Mouse (Mus musculus) gonadal fat pad, adult 2 months (tissue): ENCODE measurements around the gene Ptpn22. TPM values are rescaled to one million over a fixed set of nuclear protein-coding genes. Genes with fewer than 3 reads are reported as not detected.

Experiments used
- DNase-seq: peaks from one replicate; pipeline ENCODE4 v3.0.0-alpha.2; 2012; ENCODE audit warnings: low read depth
- polyA plus RNA-seq: library from polyadenylated mRNA; depleted of rRNA; stranded (reverse); fragments of >200 nt; gene quantifications from 2 replicates; pipeline ENCODE4 v1.2.3, GENCODE M21; 2012; rRNA removed

The Ptpn22 gene
- polyA plus RNA-seq, 1 experiment = 30.1 TPM

DNA sequence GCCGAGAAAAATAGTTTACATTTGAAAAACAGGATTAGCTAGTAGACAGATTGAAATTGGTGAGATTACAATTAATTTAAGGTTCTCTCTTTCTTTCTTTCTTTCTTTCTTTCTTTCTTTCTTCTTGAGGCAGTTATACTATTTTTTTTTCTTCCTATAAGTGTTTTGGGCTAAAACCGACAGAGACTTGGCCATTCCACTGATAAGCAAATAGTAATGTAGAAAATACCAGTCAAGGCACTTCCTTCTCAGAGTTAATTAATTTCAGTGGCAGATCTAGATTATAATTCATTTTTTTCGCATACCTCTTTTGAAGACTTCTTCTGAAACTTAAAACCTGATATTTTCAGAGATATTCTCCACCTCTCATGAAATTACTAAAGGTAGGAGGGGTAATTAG lies 65.7 kb downstream of the Ptpn22 start:
- DNase-seq = no peak

DNA sequence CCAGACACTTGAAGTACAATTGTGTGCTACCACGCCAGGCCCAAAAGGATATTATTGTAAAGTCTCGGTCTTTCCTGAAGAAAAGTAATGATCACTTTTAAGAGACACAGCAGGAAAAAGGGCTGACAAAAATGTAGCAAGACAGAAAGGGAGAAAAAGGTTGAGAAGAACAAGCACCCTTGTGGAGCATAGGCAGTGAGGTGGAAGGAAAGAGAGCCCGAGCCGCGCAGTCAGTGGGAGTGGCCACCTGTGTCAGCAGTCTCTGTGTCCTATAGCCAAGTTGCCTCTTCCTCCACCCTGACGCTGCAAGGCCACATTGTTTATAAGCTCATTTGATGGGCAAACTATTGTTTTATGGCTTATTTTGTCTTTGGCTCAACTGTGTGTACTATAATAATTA lies 67.9 kb downstream of the Ptpn22 start:
- DNase-seq = no peak

DNA sequence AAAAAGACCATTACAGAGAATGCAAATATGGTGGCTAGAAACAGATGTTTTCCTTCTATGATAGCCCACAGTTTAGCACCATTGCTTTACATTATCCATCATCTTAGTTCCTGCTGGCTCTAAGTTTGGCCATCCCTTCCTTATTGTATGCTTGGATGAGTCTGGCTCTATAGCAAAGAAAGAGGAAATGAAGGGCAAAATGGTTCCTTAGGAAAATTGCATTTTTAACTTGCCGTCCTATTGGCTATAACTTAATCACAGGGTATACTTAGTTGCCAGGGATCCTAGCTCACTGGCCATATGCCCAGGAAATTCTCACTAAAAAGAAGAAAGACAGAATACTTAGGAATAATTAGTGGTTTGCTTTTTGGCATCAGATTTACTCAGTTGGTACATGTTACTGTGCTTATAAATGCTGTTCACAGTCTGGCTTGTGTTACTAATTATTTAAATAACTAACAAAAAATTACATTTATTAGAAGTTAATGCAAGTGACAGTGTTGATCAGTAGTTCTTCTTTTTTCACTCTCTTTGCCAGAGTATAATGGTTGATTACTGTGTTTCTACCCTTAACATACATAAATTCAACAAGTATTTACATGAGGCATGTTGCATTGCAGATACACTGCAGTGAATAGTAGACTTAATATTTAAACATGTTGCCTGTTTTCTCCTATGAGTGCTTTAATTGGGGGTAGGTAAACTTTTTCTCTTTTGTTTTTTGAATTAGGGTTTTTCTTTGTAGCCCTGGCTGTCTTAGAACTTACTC lies 85.4 kb downstream of the Ptpn22 start:
- DNase-seq = no peak

- DNase-seq = no peak
Observed at GRCm38 (mm10) chr3:103948666-103949065, 89.1 kb downstream of the Ptpn22 start.

DNA sequence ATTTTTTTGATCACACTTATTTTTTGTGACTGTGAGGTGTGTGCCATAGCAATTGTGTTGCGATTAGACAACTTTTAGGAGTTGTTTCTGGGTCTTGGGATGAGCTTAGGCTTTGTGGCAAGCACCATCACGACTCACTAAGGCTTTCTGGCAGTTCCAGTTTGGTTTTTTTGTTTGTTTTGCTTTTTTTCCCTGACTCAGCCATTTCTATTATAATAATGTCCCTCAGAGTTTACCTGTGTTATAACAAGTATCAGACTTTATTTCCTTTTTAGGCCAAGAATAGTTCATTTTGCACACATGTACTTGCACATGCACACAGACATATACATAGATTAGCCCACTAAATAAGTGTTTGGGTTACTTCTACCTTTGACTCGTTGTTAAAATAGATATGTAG lies 101.0 kb downstream of the Ptpn22 start:
- DNase-seq = no peak

Other genes starting within 250 kb of the Ptpn22 start
- gene Atg4a-ps, start 213.7 kb upstream of the Ptpn22 start, polyA plus RNA-seq = 0.76 and 0.90 TPM in 2 replicates
- gene Olfml3, start 121.8 kb upstream of the Ptpn22 start, polyA plus RNA-seq = 29.4 and 30.5 TPM in 2 replicates
- not detected in 2 replicates for gene Gm10964, start 120.4 kb upstream of the Ptpn22 start, polyA plus RNA-seq
- gene Hipk1, start 68.2 kb upstream of the Ptpn22 start, polyA plus RNA-seq = 63.1 and 88.4 TPM in 2 replicates
- 12.7 and 17.2 TPM in 2 replicates for gene Dclre1b, start 50.4 kb upstream of the Ptpn22 start, polyA plus RNA-seq
- gene Ap4b1, start 50.3 kb upstream of the Ptpn22 start, polyA plus RNA-seq = 16.7 and 21.6 TPM in 2 replicates
- 0.72 and 0.74 TPM in 2 replicates for gene Gm43064, start 50.2 kb upstream of the Ptpn22 start, polyA plus RNA-seq
- 101 and 104 TPM in 2 replicates for gene Bcl2l15, start 27.2 kb upstream of the Ptpn22 start, polyA plus RNA-seq
- 2.7 and 4.0 TPM in 2 replicates for gene Rsbn1, start 54.3 kb downstream of the Ptpn22 start, polyA plus RNA-seq
- gene Phtf1, start 108.3 kb downstream of the Ptpn22 start, polyA plus RNA-seq = 5.8 and 6.9 TPM in 2 replicates